In genomic region chr6:71823488-71823887, GRCm38 (mm10) we compare ENCODE assay signal across 1 mouse cellular context.
TF ChIP-seq lines count a peak whose summit lies in the region.

No protein-coding gene starts in this region.

TF ChIP-seq in CH12.LX, 34 proteins besides CTCF, POLR2A, EP300 and RAD21 (continued from another document):
- TF ChIP-seq ELF1 (IDR thresholded peaks at IDR 0.05; ENCODE audit: low read depth, low read length) (peak; percentile 87), MAFK (IDR thresholded peaks at IDR 0.05; ENCODE audit: insufficient replicate concordance, low read length) (no peak), JUND (conservative IDR thresholded peaks at IDR 0.05; ENCODE audit: low read depth, low read length) (no peak), CHD1 (IDR thresholded peaks at IDR 0.05; ENCODE audit: low read depth, low read length) (no peak; the same call in 1 of the 2 replicates), MAZ (IDR thresholded peaks at IDR 0.05; ENCODE audit: low read depth, low read length) (no peak), HCFC1 (IDR thresholded peaks at IDR 0.05; ENCODE audit: low read depth, low read length) (peak; percentile 87), MEF2A (IDR thresholded peaks at IDR 0.05; ENCODE audit: borderline replicate concordance, low read depth, low read length) (peak; percentile 49; the same call in 1 of the 2 replicates), E2F4 (IDR thresholded peaks at IDR 0.05; ENCODE audit: insufficient replicate concordance, low read depth, low read length) (no peak), MAX (IDR thresholded peaks at IDR 0.05; ENCODE audit: low read length) (peak; percentile 79), NELFE (IDR thresholded peaks at IDR 0.05; ENCODE audit: low read depth, low read length) (peak; percentile 88), ZKSCAN1 (IDR thresholded peaks at IDR 0.05; ENCODE audit: borderline replicate concordance, low read depth, low read length) (no peak), MXI1 (IDR thresholded peaks at IDR 0.05; ENCODE audit: low read depth, low read length) (peak; percentile 96), MYC (IDR thresholded peaks at IDR 0.05; ENCODE audit: low read depth, low read length) (peak; percentile 95), ZMIZ1 (IDR thresholded peaks at IDR 0.05; ENCODE audit: low read depth, low read length) (peak; percentile 86), UBTF (IDR thresholded peaks at IDR 0.05; ENCODE audit: low read depth, low read length) (no peak), IRF4 (IDR thresholded peaks at IDR 0.05; ENCODE audit: low read depth, low read length) (0 out of 2 replicates have a peak, but pooled peaks have one; percentile 27), ETS1 (conservative IDR thresholded peaks at IDR 0.05; ENCODE audit: low read depth, low read length) (no peak), TCF12 (IDR thresholded peaks at IDR 0.05; ENCODE audit: low read depth, low read length) (peak; percentile 92), ZNF384 (IDR thresholded peaks at IDR 0.05; ENCODE audit: low read depth, low read length) (no peak; the same call in 1 of the 2 replicates), KAT2A (IDR thresholded peaks at IDR 0.05; ENCODE audit: insufficient replicate concordance, low read length) (peak; percentile 62; the same call in 1 of the 2 replicates), BHLHE40 (IDR thresholded peaks at IDR 0.05; ENCODE audit: low read depth, low read length) (peak; percentile 75), SIN3A (IDR thresholded peaks at IDR 0.05; ENCODE audit: low read length) (peak; percentile 92)
